Mouse (Mus musculus) bone marrow macrophage, adult 2 months (primary cell): ENCODE results near the gene Areg.

Experiments
- CTCF ChIP-seq: IDR thresholded peaks from 2 replicates; pipeline ENCODE4 v1.5.1; 2012; ENCODE audit warnings: low read depth, mild to moderate bottlenecking, low read length, moderate library complexity
- POLR2A ChIP-seq: IDR thresholded peaks from 2 replicates; pipeline ENCODE4 v1.6.1; 2012; ENCODE audit warnings: mild to moderate bottlenecking, low read depth, low read length, borderline replicate concordance

DNA sequence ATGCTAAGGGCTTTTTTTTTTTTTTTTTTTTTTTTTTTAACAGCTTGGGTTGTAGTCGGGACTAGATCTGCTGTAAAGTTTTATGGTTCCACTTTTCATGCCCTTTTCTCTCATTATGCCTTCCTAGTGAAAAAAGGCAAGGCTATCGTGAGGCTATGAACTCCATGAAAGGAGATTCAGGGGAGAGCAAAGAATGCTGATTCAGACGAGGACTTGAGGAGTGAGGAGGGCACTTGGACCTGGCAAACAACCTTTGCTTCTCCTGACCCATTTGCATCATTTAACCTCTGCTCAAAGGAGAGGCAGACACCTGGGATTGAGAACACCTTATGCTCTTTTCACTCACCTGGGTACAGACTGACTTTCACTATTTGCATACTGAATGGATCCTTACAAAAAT, 17.8 kb downstream of the Areg start:
- TF ChIP-seq POLR2A (no peak), CTCF (no peak)
